Mouse (Mus musculus) limb, embryonic 14.5 days (tissue): ENCODE measurements around the gene Stard9. TPM values are rescaled to one million over a fixed set of nuclear protein-coding genes. Genes with fewer than 3 reads are reported as not detected.

Experiments used
- ATAC-seq: fragments of 200-750 bp; cut with Nextera tagmentation; 2 replicates; pipeline ENCODE4 v1.8.0; 2017; ENCODE audit warnings: low read depth, moderate number of reproducible peaks, moderate TSS enrichment; ENCODE audit not compliant: low FRiP score
- DNase-seq: peaks from one replicate; pipeline ENCODE4 v3.0.0-alpha.2; 2015; ENCODE audit warnings: low spot score
- H3K27ac ChIP-seq: fragments of 300-500 bp; sonication (generic); replicated peaks from 2 replicates; pipeline ENCODE4 v1.5.1; 2014; ENCODE audit warnings: low read depth, mild to moderate bottlenecking, low read length, moderate library complexity, mixed read lengths
- H3K27me3 ChIP-seq: fragments of 300-500 bp; sonication (generic); 2 replicates; pipeline ENCODE4 v1.6.1; 2014; ENCODE audit warnings: low read length, mixed read lengths; ENCODE audit not compliant: control insufficient read depth, insufficient read depth
- H3K36me3 ChIP-seq: fragments of 300-500 bp; sonication (generic); 2 replicates; pipeline ENCODE4 v1.6.1; 2014; ENCODE audit warnings: mild to moderate bottlenecking, low read length, moderate library complexity, mixed read lengths; ENCODE audit not compliant: control insufficient read depth, insufficient read depth
- H3K4me1 ChIP-seq: fragments of 300-500 bp; sonication (generic); 2 replicates; pipeline ENCODE4 v1.6.1; 2014; ENCODE audit warnings: antibody characterized with exemption, low read length, mixed read lengths; ENCODE audit not compliant: control insufficient read depth, insufficient read depth
- H3K4me2 ChIP-seq: fragments of 300-500 bp; sonication (generic); replicated peaks from 2 replicates; pipeline ENCODE4 v1.6.1; 2014; ENCODE audit warnings: low read depth, mild to moderate bottlenecking, low read length, moderate library complexity; ENCODE audit not compliant: severe bottlenecking
- H3K4me3 ChIP-seq: fragments of 300-500 bp; sonication (generic); replicated peaks from 2 replicates; pipeline ENCODE4 v1.5.1; 2014; ENCODE audit warnings: low read length
- H3K9ac ChIP-seq: fragments of 300-500 bp; sonication (generic); 2 replicates; pipeline ENCODE4 v1.6.1; 2014; ENCODE audit warnings: mild to moderate bottlenecking, low read depth, low read length, moderate library complexity; ENCODE audit not compliant: severe bottlenecking
- H3K9me3 ChIP-seq: fragments of 300-500 bp; sonication (generic); 2 replicates; pipeline ENCODE4 v1.6.1; 2016; ENCODE audit warnings: low read length; ENCODE audit not compliant: control insufficient read depth
- POLR2A ChIP-seq: fragments of 200-500 bp; IDR thresholded peaks from 2 replicates; pipeline ENCODE4 v1.8.0; 2012; ENCODE audit warnings: inconsistent platforms, mild to moderate bottlenecking, moderate library complexity, borderline replicate concordance; ENCODE audit not compliant: insufficient read depth, insufficient read length; ENCODE audit errors: extremely low read depth
- WGBS: fragments of 180-500 bp; shearing (Covaris S2); extraction: QIAGEN DNeasy Blood & Tissue Kit; methylation state at CpG from one replicate; pipeline ENCODE4 v1.1.7; 2014; 5-methylcytosine and 5-hydroxymethylcytosine counted together
- polyA plus RNA-seq, 2 experiments: library from polyadenylated mRNA; depleted of rRNA in 1 of 2; stranded (reverse) in 1 of 2; unstranded in 1 of 2; fragments of >200 nt; fragmentation: Nextera tagmentation in 1 of 2; extraction: Ambion mirVana in 1 of 2; gene quantifications; 2 replicates each; pipeline versions ENCODE4 v1.2.1 to v1.2.3; 2012 to 2014

The Stard9 gene
- polyA plus RNA-seq, 2 experiments: 10.7 to 25.4 TPM

DNA sequence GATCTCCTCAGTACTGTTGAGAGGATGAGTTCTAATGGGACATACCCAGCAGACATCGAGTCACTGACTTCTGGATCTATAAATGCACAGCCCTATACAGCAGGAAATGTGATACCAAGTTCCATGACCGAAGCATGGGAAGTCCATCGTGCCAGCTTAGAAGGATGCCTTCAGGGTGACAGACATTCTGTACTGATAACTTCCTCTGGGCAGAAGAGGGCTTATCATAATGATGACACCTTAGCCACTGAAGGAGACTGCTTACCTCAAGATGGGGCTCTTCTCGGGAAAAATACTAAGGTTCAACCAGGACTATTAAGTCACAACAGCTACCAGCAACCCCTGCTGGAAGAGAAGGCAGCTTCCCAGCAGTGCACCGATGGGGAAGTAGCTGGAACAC lies 68.8 kb downstream of the Stard9 start:
- no peak overlapping the region for H3K4me3 ChIP-seq
- no peak for DNase-seq
- no peak overlapping the region for H3K27ac ChIP-seq
- no peaks in the 10 kb centered on the region for H3K9me3 ChIP-seq
- ATAC-seq: no peak
- no peak for TF ChIP-seq POLR2A
- H3K36me3 ChIP-seq: peaks cover 39% of the 10 kb centered on the region
- WGBS: 75% methylated on average over 5 of the region's 5 CpGs
- no peaks in the 10 kb centered on the region for H3K4me1 ChIP-seq
- H3K27me3 ChIP-seq: no peaks in the 10 kb centered on the region
- H3K9ac ChIP-seq: no peak overlapping the region
- no peak overlapping the region for H3K4me2 ChIP-seq

DNA sequence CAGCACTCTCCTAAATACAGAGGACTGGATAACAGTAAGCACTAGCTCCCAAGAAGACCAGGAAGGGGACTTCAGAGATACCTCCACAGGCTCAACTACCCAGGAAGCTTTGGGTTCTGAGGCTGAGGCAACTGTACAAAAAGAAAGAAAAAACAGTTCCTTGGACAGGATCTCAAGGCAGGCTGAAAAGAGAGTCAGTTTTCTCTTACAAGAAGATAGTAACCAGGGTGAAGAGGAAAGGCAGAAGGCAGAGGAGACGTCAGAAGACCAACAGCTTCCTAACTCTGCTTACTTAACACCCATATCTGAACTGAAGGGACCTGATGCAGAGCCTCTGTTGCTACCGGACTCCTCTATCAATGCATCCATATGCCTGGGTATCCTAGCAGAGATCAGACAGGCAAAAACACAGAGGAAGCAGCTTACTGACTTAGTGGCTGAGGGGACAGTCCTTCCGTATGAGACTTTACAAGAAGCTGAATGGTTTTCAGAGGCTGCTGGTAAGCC lies 71.5 kb downstream of the Stard9 start:
- H3K9me3 ChIP-seq: no peaks in the 10 kb centered on the region
- H3K27me3 ChIP-seq: no peaks in the 10 kb centered on the region
- no peak overlapping the region for H3K4me2 ChIP-seq
- TF ChIP-seq POLR2A: no peak
- no peak overlapping the region for H3K9ac ChIP-seq
- no peaks in the 10 kb centered on the region for H3K4me1 ChIP-seq
- peaks cover 38% of the 10 kb centered on the region for H3K36me3 ChIP-seq
- WGBS: 78% methylated on average over 3 of the region's 3 CpGs
- H3K27ac ChIP-seq: no peak overlapping the region
- DNase-seq (no peak), ATAC-seq (no peak)
- H3K4me3 ChIP-seq: no peak overlapping the region

GRCm38 (mm10) chr2:120702675-120703074 lies 73.8 kb downstream of the Stard9 start:
- ATAC-seq (no peak), DNase-seq (no peak)
- Histone ChIP-seq H3K27ac (no peak overlapping the region), H3K27me3 (no peaks in the 10 kb centered on the region), H3K36me3 (peaks cover 21% of the 10 kb centered on the region; the same call in 1 of the 2 replicates), H3K9ac (no peak overlapping the region), H3K4me2 (no peak overlapping the region), H3K9me3 (no peaks in the 10 kb centered on the region), H3K4me3 (no peak overlapping the region), H3K4me1 (no peaks in the 10 kb centered on the region)
- 75% methylated on average over 5 of the region's 5 CpGs for WGBS
- TF ChIP-seq POLR2A: no peak

DNA sequence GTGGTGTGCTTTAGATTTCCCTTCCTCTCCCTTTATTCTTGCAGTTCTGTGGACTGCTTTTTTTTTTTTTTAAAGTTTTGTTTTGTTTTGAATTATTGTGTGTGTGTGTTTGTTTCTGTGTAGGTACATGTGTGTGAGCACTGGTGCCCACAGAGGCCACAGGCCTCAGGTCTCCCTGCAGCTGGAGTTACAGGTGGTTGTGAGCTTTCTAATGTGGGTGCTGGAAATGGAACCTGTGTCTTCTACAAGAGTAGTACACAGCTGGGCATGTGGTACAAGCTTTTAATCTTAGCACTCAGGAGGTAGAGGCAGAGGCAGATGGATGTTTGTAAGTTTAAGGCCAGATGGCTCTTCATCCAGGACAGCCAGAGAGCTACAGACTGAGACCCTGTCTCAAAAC lies 78.1 kb downstream of the Stard9 start:
- DNase-seq (no peak), ATAC-seq (no peak)
- H3K4me1 ChIP-seq: no peaks in the 10 kb centered on the region
- no peaks in the 10 kb centered on the region for H3K9me3 ChIP-seq
- no peak overlapping the region for H3K4me2 ChIP-seq
- no peak for TF ChIP-seq POLR2A
- no peak overlapping the region for H3K4me3 ChIP-seq
- H3K36me3 ChIP-seq: peaks cover 11% of the 10 kb centered on the region
- H3K9ac ChIP-seq: no peak overlapping the region
- no peaks in the 10 kb centered on the region for H3K27me3 ChIP-seq
- no peak overlapping the region for H3K27ac ChIP-seq

- no peak for DNase-seq
- peaks cover 35% of the 10 kb centered on the region for H3K36me3 ChIP-seq
Observed at GRCm38 (mm10) chr2:120710154-120710553, 81.2 kb downstream of the Stard9 start.

GRCm38 (mm10) chr2:120710948-120711347 lies 82.0 kb downstream of the Stard9 start:
- H3K4me3 ChIP-seq: no peak overlapping the region
- no peak overlapping the region for H3K9ac ChIP-seq
- ATAC-seq (no peak), DNase-seq (no peak)
- H3K36me3 ChIP-seq: peaks cover 39% of the 10 kb centered on the region
- H3K4me1 ChIP-seq: no peaks in the 10 kb centered on the region
- 86% methylated on average over 3 of the region's 3 CpGs for WGBS
- H3K9me3 ChIP-seq: no peaks in the 10 kb centered on the region
- no peak overlapping the region for H3K4me2 ChIP-seq
- TF ChIP-seq POLR2A: no peak
- no peaks in the 10 kb centered on the region for H3K27me3 ChIP-seq
- no peak overlapping the region for H3K27ac ChIP-seq

More at GRCm38 (mm10) chr2:120710154-120710553, 81.2 kb downstream of the Stard9 start:
- H3K27me3 ChIP-seq: no peaks in the 10 kb centered on the region
- no peaks in the 10 kb centered on the region for H3K9me3 ChIP-seq
- no peak overlapping the region for H3K4me3 ChIP-seq
- WGBS: 87% methylated on average over 3 of the region's 3 CpGs
- no peak overlapping the region for H3K9ac ChIP-seq
- H3K4me2 ChIP-seq: no peak overlapping the region
- H3K27ac ChIP-seq: no peak overlapping the region
- TF ChIP-seq POLR2A: no peak
- H3K4me1 ChIP-seq: no peaks in the 10 kb centered on the region
- ATAC-seq: no peak
